16 mouse cellular contexts compared by ENCODE assay signal in the genomic region with DNA sequence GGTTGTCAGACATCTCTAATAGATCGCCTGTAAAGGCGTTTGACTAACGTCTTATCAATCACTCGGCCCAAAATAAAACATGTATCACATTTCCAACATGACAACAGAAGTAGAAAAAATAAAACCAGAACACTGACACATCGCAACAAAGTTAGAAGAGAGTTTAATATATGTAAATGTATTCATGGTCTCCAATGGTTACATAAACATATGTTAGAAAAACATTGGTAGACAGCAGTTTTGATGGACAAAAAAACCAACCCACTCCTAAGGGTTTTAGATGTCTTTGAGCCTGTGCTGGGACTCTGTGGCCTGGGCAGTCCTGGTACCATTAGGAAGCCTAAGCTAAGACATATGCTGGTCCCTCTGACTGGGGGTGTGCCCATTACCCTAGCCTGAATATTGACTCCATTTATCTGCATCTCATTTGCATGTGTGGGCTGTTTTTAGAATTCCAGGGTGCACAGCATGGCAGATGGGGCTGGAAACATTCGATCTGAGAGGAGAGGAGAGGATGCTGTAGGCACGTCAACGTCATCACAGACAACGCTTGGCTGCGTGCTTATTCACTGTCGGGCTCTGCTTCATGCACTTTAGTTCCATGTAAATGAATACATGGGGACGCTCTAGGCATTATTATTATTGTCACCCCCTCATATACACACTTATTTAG. TPM values are rescaled to one million over a fixed set of nuclear protein-coding genes. Genes with fewer than 3 reads are reported as not detected.
DNase-seq lines count a peak whose midpoint lies in the region; ATAC-seq lines count a peak whose summit lies in the region.
"Had no signal": no experiment of that assay in that cellular context is flagged by ENCODE, and none has a peak within 500 bp of the region (broad histone marks: within the 10 kb centered on the region; RNA-seq: fewer than 3 reads in every experiment).

No protein-coding gene starts in this region.

- peaks cover 10% of the 10 kb centered on the region for H3K4me1 ChIP-seq in hindbrain, embryonic 13.5 days (replicated peaks)
- no peaks in the 10 kb centered on the region for H3K4me1 ChIP-seq in hindbrain, embryonic 14.5 days (replicated peaks; ENCODE audit: control insufficient read depth, insufficient read depth, low read length)
- H3K4me1 ChIP-seq in forebrain, embryonic 15.5 days, result peaks cover 13% of the 10 kb centered on the region

- 67% methylated on average over 12 of the region's 12 CpGs for WGBS in hindbrain, embryonic 13.5 days
- 67% methylated on average over 12 of the region's 12 CpGs for WGBS in hindbrain, embryonic 14.5 days
- 66% methylated on average over 12 of the region's 12 CpGs for WGBS in forebrain, embryonic 15.5 days

- H3K4me2 ChIP-seq in hindbrain, embryonic 13.5 days, result no peak overlapping the region
- no peak overlapping the region for H3K4me2 ChIP-seq in hindbrain, embryonic 14.5 days (replicated peaks)
- no peak overlapping the region for H3K4me2 ChIP-seq in forebrain, embryonic 15.5 days (replicated peaks)

- peak overlapping the region; percentile 31; the same call in 1 of the 2 replicates for H3K27ac ChIP-seq in hindbrain, embryonic 13.5 days
- H3K27ac ChIP-seq in hindbrain, embryonic 14.5 days, result no peak overlapping the region
- H3K27ac ChIP-seq in forebrain, embryonic 15.5 days (replicated peaks), result peak overlapping the region; percentile 82
- H3K27ac ChIP-seq: limb, embryonic 10.5 days had no signal

- no peak for DNase-seq in hindbrain, embryonic 14.5 days (ENCODE audit: low spot score)
- DNase-seq in layer of hippocampus, adult 9-10 months (ENCODE audit: low spot score), result peak; percentile 26
- peak; percentile 67 to 68 for DNase-seq in right cerebral cortex, adult 2 months (ENCODE audit: low spot score in 2 of 2)
- no peak for DNase-seq in cerebellum, adult 11 months
- DNase-seq in cerebellum, postnatal 14 days, result no peak
- DNase-seq in retina, postnatal 1 day, result no peak
- DNase-seq: embryo, embryonic 11 days; heart, adult 11 months; heart, postnatal 10 days; kidney, adult 8-10 months; thymus, postnatal 4 days had no signal

- no peaks in the 10 kb centered on the region for H3K9me3 ChIP-seq in hindbrain, embryonic 13.5 days
- no peaks in the 10 kb centered on the region for H3K9me3 ChIP-seq in hindbrain, embryonic 14.5 days (ENCODE audit: control insufficient read depth, low read length)
- H3K9me3 ChIP-seq in forebrain, embryonic 15.5 days, result no peaks in the 10 kb centered on the region
- H3K9me3 ChIP-seq: limb, embryonic 10.5 days had no signal

- ATAC-seq in hindbrain, embryonic 13.5 days (ENCODE audit: low FRiP score), result no peak
- no peak for ATAC-seq in hindbrain, embryonic 14.5 days (ENCODE audit: low FRiP score)
- ATAC-seq in forebrain, embryonic 15.5 days (replicated peaks), result peak; percentile 81
- ATAC-seq: activated CD4-positive, CD25-positive, alpha-beta regulatory T cell, adult 4 months had no signal

- no peak overlapping the region for H3K9ac ChIP-seq in hindbrain, embryonic 13.5 days
- no peak overlapping the region for H3K9ac ChIP-seq in hindbrain, embryonic 14.5 days
- no peak overlapping the region for H3K9ac ChIP-seq in forebrain, embryonic 15.5 days (replicated peaks)

- no peaks in the 10 kb centered on the region for H3K36me3 ChIP-seq in hindbrain, embryonic 13.5 days
- H3K36me3 ChIP-seq in hindbrain, embryonic 14.5 days (replicated peaks; ENCODE audit: control insufficient read depth, insufficient read depth), result no peaks in the 10 kb centered on the region
- H3K36me3 ChIP-seq in forebrain, embryonic 15.5 days, result no peaks in the 10 kb centered on the region
- H3K36me3 ChIP-seq: limb, embryonic 10.5 days had no signal

- H3K4me3 ChIP-seq in hindbrain, embryonic 13.5 days, result no peak overlapping the region
- no peak overlapping the region for H3K4me3 ChIP-seq in hindbrain, embryonic 14.5 days (replicated peaks; ENCODE audit: low read length)
- H3K4me3 ChIP-seq in forebrain, embryonic 15.5 days, result no peak overlapping the region
- H3K4me3 ChIP-seq: limb, embryonic 10.5 days had no signal

- H3K27me3 ChIP-seq in hindbrain, embryonic 13.5 days, result peaks cover 6% of the 10 kb centered on the region; the same call in 1 of the 2 replicates
- no peaks in the 10 kb centered on the region for H3K27me3 ChIP-seq in hindbrain, embryonic 14.5 days (ENCODE audit: control insufficient read depth, insufficient read depth, low read length)
- H3K27me3 ChIP-seq in forebrain, embryonic 15.5 days, result no peaks in the 10 kb centered on the region

RNA-seq across cellular contexts. Expression of a gene that starts 25.1 kb away (rescaled TPM):
- polyA plus RNA-seq in hindbrain, embryonic 13.5 days (2015; fragmentation: Nextera tagmentation; extraction: Ambion mirVana), result not detected in 2 replicates
- not detected in 2 replicates for polyA plus RNA-seq in hindbrain, embryonic 14.5 days (2014; fragmentation: Nextera tagmentation; extraction: Ambion mirVana)
- not detected in 2 replicates for polyA plus RNA-seq in forebrain, embryonic 15.5 days (2015; fragmentation: Nextera tagmentation; extraction: Ambion mirVana)
- polyA plus RNA-seq: activated CD4-positive, CD25-positive, alpha-beta regulatory T cell, adult 4 months; C2C12; limb, embryonic 10.5 days had no signal

RNA-seq across cellular contexts. Expression of a gene that starts 27.5 kb away (rescaled TPM):
- 0.72 and 1.1 TPM in 2 replicates for polyA plus RNA-seq in hindbrain, embryonic 13.5 days (2015; fragmentation: Nextera tagmentation; extraction: Ambion mirVana)
- polyA plus RNA-seq in hindbrain, embryonic 14.5 days (2014; fragmentation: Nextera tagmentation; extraction: Ambion mirVana), result 0.09 and 0.56 TPM in 2 replicates
- polyA plus RNA-seq in forebrain, embryonic 15.5 days (2015; fragmentation: Nextera tagmentation; extraction: Ambion mirVana), result 0.28 and 0.42 TPM in 2 replicates

Comparison
In these comparisons a context has a peak if more than half of its experiments do, and no peak if none do; other contexts are left out.
1. DNase-seq: peak in layer of hippocampus, adult 9-10 months (single experiment) and right cerebral cortex, adult 2 months (2 of 2); none in hindbrain, embryonic 14.5 days (single experiment), cerebellum, adult 11 months (single experiment), cerebellum, postnatal 14 days (0 of 2) and retina, postnatal 1 day (single experiment).